Mouse (Mus musculus) hindbrain, embryonic 15.5 days (tissue): ENCODE data around the gene Lat2. TPM values are rescaled to one million over a fixed set of nuclear protein-coding genes. Genes with fewer than 3 reads are reported as not detected.

Experiments
- microRNA-seq: library from miRNA; unstranded; fragments of <30 nt; microRNA quantifications from one replicate; pipeline ENCODE4, GENCODE M21; 2016
- polyA plus RNA-seq: library from polyadenylated mRNA; unstranded; fragments of >200 nt; fragmentation: Nextera tagmentation; extraction: Ambion mirVana; gene quantifications from 2 replicates; pipeline ENCODE4 v1.2.1, GENCODE M21; 2015

Lat2 gene
- polyA plus RNA-seq, 1 experiment from 2014 or later = 4.2 TPM

Small RNAs within 50 kb of the gene (microRNA-seq; reads per million reads assigned to microRNA genes)
- not detected for gene Mir7228

Other genes starting within 250 kb of the Lat2 start
- 69.0 and 73.7 TPM in 2 replicates for gene Gtf2ird1, start 158.3 kb downstream of the Lat2 start, polyA plus RNA-seq
- 13.8 and 14.9 TPM in 2 replicates for gene Clip2, start 62.6 kb downstream of the Lat2 start, polyA plus RNA-seq
- gene Syna, start 54.9 kb downstream of the Lat2 start, polyA plus RNA-seq = 0.47 and 0.88 TPM in 2 replicates
- 190 and 194 TPM in 2 replicates for gene Rfc2, start 33.7 kb downstream of the Lat2 start, polyA plus RNA-seq
- gene Eif4h, start 24.5 kb upstream of the Lat2 start, polyA plus RNA-seq = 336 TPM in 2 replicates
- gene Limk1, start 73.6 kb upstream of the Lat2 start, polyA plus RNA-seq = 23.0 and 25.8 TPM in 2 replicates
- 21.0 and 24.5 TPM in 2 replicates for gene Eln, start 132.3 kb upstream of the Lat2 start, polyA plus RNA-seq